Mouse (Mus musculus): ENCODE measurements around the gene Akna. TPM values are rescaled to one million over a fixed set of nuclear protein-coding genes. Genes with fewer than 3 reads are reported as not detected.

The Akna gene
- total and polyA plus RNA-seq, 3 experiments: 3.9 to 14.1 TPM; not detected in 1

DNA sequence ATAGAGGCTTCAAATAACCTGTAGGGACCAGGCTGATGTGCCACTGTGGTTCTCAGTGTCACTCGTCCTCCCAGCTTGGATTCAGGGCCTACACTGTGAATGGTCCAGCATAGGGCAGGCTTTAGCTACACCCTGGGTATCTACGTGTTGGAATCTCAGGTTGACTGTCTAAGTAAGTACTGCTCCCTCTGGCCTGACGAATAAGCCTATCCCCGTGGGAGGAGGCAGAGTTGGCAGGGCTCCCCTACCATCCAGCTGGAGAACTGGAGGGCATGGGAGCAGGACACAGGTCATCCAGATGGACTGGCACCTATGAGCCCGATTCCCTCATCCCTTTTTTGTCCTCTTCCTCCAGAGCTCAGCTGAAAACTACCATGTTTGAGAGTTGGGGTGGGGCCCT is 34.8 kb upstream of the Akna start:
- Histone ChIP-seq H3K4me3 (ENCODE audit: control insufficient read depth in 1 of 2, insufficient read depth in 1 of 2, low read depth in 2 of 2, low read length in 2 of 2) (no peak overlapping the region), H3K36me3 (ENCODE audit: control insufficient read depth in 1 of 2, insufficient read depth in 2 of 2, low read length in 2 of 2) (no peaks in the 10 kb centered on the region), H3K79me2 (ENCODE audit: control insufficient read depth, insufficient read depth, low read length, poor library complexity) (no peaks in the 10 kb centered on the region), H3K4me1 (ENCODE audit: control insufficient read depth in 1 of 2, insufficient read depth in 2 of 2, low read length in 2 of 2) (no peaks in the 10 kb centered on the region), H3K27me3 (ENCODE audit: control insufficient read depth in 1 of 2, insufficient read depth in 2 of 2, low read length in 2 of 2) (no peaks in the 10 kb centered on the region), H3K9ac (ENCODE audit: control insufficient read depth, low read depth, low read length, poor library complexity, severe bottlenecking) (no peak overlapping the region), H3K9me3 (replicated peaks; ENCODE audit: insufficient read depth, low read length) (no peaks in the 10 kb centered on the region), H3K27ac (ENCODE audit: control insufficient read depth, low read depth, low read length) (no peak overlapping the region)
- DNase-seq (ENCODE audit: low read depth, low spot score): no peak
- TF ChIP-seq ZKSCAN1 (IDR thresholded peaks at IDR 0.05; ENCODE audit: low read depth, low read length): no peak
- TF ChIP-seq RAD21 (IDR thresholded peaks at IDR 0.05; ENCODE audit: low read depth, low read length): no peak
- TF ChIP-seq MAX (IDR thresholded peaks at IDR 0.05; ENCODE audit: low read length): no peak
- no peak for TF ChIP-seq NRF1 (IDR thresholded peaks at IDR 0.05; ENCODE audit: insufficient read depth, low read depth, low read length, poor library complexity, severe bottlenecking)
- no peak for TF ChIP-seq MEF2A (IDR thresholded peaks at IDR 0.05; ENCODE audit: extremely low read depth, insufficient replicate concordance, low read depth, low read length, poor library complexity, severe bottlenecking)
- TF ChIP-seq TBP (IDR thresholded peaks at IDR 0.05; ENCODE audit: low read depth, low read length): no peak
- no peak for TF ChIP-seq JUND (IDR thresholded peaks at IDR 0.05; ENCODE audit: low read depth, low read length)
- TF ChIP-seq GABPA (IDR thresholded peaks at IDR 0.05; ENCODE audit: low read depth, low read length): no peak
- TF ChIP-seq CHD1 (IDR thresholded peaks at IDR 0.05; ENCODE audit: low read depth, low read length): no peak
- no peak for TF ChIP-seq USF2 (IDR thresholded peaks at IDR 0.05; ENCODE audit: borderline replicate concordance in 1 of 2, insufficient read depth in 1 of 2, low read depth in 1 of 2, low read length in 2 of 2)
- no peak for TF ChIP-seq GATA1 (IDR thresholded peaks at IDR 0.05; ENCODE audit: low read depth, low read length)
- no peak for TF ChIP-seq ZC3H11A (IDR thresholded peaks at IDR 0.05; ENCODE audit: low read depth, low read length)
- no peak for TF ChIP-seq POLR2AphosphoS2 (IDR thresholded peaks at IDR 0.05; ENCODE audit: low read length)
- no peak for TF ChIP-seq TCF12 (IDR thresholded peaks at IDR 0.05; ENCODE audit: low read depth, low read length)
- TF ChIP-seq EP300 (IDR thresholded peaks at IDR 0.05; ENCODE audit: low read depth in 1 of 2, low read length in 2 of 2): no peak
- no peak for TF ChIP-seq MYB (IDR thresholded peaks at IDR 0.05; ENCODE audit: low read depth, low read length)
- no peak for TF ChIP-seq HCFC1 (IDR thresholded peaks at IDR 0.05; ENCODE audit: low read depth, low read length)
- no peak for TF ChIP-seq POLR2AphosphoS5 (IDR thresholded peaks at IDR 0.05; ENCODE audit: borderline replicate concordance, low read depth, low read length)
- no peak for TF ChIP-seq USF1 (IDR thresholded peaks at IDR 0.05; ENCODE audit: low read depth, low read length)

DNA sequence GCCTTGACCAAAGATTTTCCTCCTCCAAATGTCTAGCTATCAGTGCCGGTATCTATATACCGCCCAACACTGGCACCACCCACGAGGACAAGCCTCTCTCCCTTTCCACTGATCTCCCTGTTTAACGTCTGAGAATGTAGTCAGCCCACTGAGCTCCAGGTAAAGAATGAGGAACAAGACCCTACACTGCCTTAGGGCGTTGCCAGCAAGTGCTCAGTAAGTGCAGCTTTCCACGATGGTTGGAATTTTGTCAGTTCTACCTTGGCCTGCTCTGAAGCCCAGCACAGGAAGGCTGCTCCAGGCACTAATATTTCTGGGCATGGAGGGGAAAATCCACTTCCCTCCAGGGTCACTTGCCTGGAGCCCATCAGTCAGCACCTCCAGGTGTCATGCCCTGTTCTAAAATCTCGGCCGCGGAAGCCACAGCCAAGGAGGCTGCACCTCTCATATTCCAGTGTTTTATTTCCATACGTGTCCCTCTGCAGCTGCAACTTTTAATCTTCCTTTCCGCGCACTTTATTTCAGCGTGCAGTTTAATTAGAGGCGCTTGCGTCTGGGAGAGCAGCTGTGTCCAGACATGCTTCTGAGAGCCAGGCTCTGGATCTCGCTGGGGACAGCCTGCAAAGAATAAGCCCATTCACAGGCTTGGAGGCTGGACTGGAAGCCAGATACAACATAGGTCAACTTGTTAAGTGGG is 34.1 kb upstream of the Akna start:
- H3K36me3 ChIP-seq (ENCODE audit: control insufficient read depth in 1 of 2, insufficient read depth in 2 of 2, low read length in 2 of 2): no peaks in the 10 kb centered on the region
- TF ChIP-seq EP300 (IDR thresholded peaks at IDR 0.05; ENCODE audit: low read depth in 1 of 2, low read length in 2 of 2) (no peak), NELFE (IDR thresholded peaks at IDR 0.05; ENCODE audit: low read depth, low read length) (no peak), USF2 (IDR thresholded peaks at IDR 0.05; ENCODE audit: borderline replicate concordance in 1 of 2, insufficient read depth in 1 of 2, low read depth in 1 of 2, low read length in 2 of 2) (no peak), GABPA (IDR thresholded peaks at IDR 0.05; ENCODE audit: low read depth, low read length) (no peak), E2F4 (IDR thresholded peaks at IDR 0.05; ENCODE audit: borderline replicate concordance, low read depth, low read length) (no peak), RCOR1 (IDR thresholded peaks at IDR 0.05; ENCODE audit: low read depth, low read length) (no peak), UBTF (IDR thresholded peaks at IDR 0.05; ENCODE audit: borderline replicate concordance, insufficient read depth, low read depth, low read length) (no peak), ETS1 (IDR thresholded peaks at IDR 0.05; ENCODE audit: low read depth, low read length) (no peak), RAD21 (IDR thresholded peaks at IDR 0.05; ENCODE audit: low read depth, low read length) (no peak), MAFK (IDR thresholded peaks at IDR 0.05; ENCODE audit: borderline replicate concordance, low read depth, low read length) (no peak)
- H3K4me1 ChIP-seq (ENCODE audit: control insufficient read depth in 1 of 2, insufficient read depth in 2 of 2, low read length in 2 of 2): no peaks in the 10 kb centered on the region
- no peaks in the 10 kb centered on the region for H3K9me3 ChIP-seq (replicated peaks; ENCODE audit: insufficient read depth, low read length)
- no peak for DNase-seq (ENCODE audit: low read depth, low spot score)
- H3K27me3 ChIP-seq (ENCODE audit: control insufficient read depth in 1 of 2, insufficient read depth in 2 of 2, low read length in 2 of 2): no peaks in the 10 kb centered on the region
- no peak overlapping the region for H3K4me3 ChIP-seq (ENCODE audit: control insufficient read depth in 1 of 2, insufficient read depth in 1 of 2, low read depth in 2 of 2, low read length in 2 of 2)
- no peaks in the 10 kb centered on the region for H3K79me2 ChIP-seq (ENCODE audit: control insufficient read depth, insufficient read depth, low read length, poor library complexity)
- no peak overlapping the region for H3K9ac ChIP-seq (ENCODE audit: control insufficient read depth, low read depth, low read length, poor library complexity, severe bottlenecking)
- no peak overlapping the region for H3K27ac ChIP-seq (ENCODE audit: control insufficient read depth, low read depth, low read length)

Data from MEL (cell line).